Mouse (Mus musculus) liver, postnatal 0 days (tissue): Measurements from ENCODE around the gene Heatr5a.

Experiments
- CTCF ChIP-seq: sonication (generic); IDR thresholded peaks from 2 replicates; pipeline ENCODE4 v1.5.1; 2016; ENCODE audit warnings: antibody characterized with exemption, low read depth
- EP300 ChIP-seq: IDR thresholded peaks from 2 replicates; pipeline ENCODE4 v1.6.1; 2016; ENCODE audit warnings: antibody characterized with exemption, low read depth, mild to moderate bottlenecking

DNA sequence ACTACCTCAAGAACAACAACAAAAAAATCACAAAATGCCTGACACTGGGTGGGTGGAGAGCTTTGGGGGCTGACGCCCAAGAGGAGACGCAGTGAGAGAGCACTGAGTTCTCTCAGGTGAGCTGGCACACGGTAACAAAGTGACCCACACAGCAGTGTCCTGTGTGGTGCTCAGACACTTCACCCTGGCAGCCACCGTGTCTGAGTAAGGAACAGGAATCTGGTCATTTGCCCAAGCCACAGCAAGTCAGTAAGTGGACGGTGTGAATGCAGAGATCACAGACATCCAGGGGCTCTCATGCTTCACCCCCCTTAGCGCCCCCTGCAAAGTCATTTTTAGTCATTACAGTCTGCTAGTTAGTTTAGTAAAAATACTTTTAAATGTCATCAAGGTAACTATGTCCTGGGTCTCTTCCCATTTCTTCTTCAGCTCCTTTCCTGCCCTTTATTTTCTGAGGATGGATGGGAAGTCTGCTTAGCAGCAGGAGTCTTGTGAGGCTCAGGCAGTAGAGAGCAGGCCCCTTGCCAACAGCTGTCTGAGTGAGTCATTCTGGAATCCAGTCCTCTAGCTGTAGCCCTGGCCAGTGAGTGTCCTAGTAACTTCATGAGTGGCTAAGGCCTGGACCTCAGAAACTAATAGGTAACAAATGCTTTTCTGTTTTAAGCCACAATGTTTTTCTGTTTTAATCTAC is 88.4 kb downstream of the Heatr5a start:
- no peak for TF ChIP-seq CTCF
- no peak for TF ChIP-seq EP300
